Mouse (Mus musculus) right cerebral cortex, postnatal 4 days (tissue): ENCODE data around the gene Zfp385a.

Source experiments
- DNase-seq: peaks from one replicate; pipeline ENCODE4 v3.0.0-alpha.2; 2022

The Zfp385a gene

GRCm38 (mm10) chr15:103362950-103363349 is 23.1 kb upstream of the Zfp385a start:
- DNase-seq: no peak

GRCm38 (mm10) chr15:103362333-103362732 is 22.4 kb upstream of the Zfp385a start:
- no peak for DNase-seq

DNA sequence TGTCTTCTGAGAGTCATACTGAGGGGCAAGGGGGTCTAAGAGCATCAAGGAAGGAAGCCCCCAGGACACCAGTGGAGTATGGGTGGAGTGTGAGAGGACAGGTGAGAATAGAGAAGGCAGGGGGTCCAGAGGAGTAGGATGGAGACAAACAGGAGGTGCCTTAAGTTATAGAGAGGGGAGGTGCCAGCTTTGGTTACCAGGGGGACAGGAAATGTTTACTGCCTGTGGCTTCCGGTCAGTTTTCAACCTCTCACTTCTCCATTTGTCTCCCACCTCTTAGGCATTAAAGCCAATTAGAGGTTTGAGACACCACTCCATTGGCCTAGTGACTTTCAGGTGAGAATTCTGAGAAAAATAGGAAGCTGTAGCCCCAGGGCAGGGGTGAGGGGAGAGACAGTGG is 21.4 kb upstream of the Zfp385a start:
- no peak for DNase-seq

DNA sequence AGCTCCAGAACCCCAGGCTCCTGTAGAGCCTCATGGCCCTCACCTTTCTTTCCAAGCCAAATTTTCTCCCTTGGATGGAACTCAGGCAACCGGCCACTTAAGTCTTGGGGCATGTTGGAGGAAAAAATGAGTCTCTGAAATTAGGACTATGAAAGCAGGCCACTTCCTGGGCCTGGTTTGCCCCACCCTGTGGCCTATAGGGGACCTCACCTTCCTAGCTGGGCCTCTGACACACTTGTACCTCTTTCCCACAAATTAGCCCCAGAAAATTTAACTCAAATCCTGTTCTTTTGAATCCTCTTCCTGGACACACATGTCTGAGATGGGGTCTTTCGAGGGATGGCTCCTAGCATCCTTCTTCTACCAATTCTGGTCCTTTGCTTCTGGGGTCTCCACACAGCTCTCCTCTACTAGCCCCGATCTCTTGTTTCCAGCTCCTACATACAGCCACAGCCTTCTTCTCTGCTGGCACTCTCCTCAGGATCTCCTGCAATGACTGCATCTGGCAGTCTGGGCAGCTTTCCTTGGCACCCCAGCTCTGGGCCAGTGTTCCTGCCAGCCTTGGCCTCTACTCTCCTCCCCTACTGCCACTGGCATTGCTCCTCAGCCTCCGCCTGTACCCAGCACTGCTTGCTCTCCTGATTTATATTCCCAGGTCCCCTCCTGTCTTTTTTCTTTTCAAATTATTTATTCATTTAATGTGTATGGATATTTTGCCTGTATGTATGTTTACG is 20.1 kb upstream of the Zfp385a start:
- no peak for DNase-seq

- DNase-seq: no peak
These were observed 19.2 kb upstream of the Zfp385a start for GRCm38 (mm10) chr15:103359122-103359510.

DNA sequence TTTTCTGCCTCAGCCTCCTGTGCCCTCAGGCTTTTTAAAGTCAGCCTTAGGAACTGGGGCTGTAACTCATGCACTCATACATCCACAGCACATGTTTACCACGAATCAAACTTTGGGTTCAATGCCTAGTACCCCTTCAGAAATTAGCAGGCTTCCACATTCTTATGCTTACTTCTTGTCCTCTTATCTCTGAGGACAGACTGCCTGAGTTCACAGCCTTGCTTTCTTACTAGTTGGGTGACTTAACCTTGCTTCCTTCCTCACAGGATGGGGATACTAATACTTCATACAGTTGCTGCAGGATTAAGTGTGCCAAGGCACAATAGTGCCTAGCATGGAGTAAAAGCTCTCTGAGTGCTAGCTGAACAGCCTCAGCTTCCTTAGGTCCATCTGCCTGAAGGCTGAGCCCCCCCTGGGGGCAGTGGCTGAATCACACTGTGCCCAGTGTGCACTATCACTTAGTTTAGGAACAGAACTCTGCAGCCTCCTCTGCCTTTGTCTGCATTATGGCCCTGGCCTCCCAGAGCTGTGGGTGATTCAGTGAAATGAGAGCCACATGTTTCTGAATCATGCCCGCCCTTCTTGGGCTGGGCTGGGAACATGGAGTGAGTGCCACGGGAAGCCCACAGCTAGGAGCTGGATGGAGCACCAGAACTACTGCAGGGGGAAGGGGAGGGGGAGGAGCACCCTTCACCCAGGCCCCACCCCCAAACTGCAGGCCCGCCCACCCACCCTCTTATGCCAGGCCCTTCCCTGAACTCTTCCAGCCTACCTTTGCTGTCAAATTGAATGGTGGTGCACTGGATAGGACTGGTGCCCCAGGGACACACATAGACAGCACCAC is 18.6 kb upstream of the Zfp385a start:
- DNase-seq: no peak

DNA sequence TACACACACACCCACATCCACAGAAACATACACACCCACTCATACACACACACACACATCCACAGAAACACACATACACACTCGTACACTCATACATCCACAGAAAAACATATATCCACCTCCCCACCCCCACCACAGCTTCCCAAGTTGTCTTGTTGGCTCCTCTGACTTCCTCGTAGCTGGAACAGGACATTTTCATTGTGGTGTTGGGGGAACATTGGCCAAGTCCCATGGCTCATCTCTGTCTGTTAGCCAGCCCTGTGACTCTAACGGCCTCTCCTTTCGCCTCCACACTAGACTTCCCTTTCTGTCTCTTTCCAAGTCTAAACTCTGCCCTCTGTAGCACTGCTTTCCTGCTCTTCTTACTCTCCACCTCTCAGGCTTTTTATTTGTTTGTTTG is 17.9 kb upstream of the Zfp385a start:
- DNase-seq: no peak

DNA sequence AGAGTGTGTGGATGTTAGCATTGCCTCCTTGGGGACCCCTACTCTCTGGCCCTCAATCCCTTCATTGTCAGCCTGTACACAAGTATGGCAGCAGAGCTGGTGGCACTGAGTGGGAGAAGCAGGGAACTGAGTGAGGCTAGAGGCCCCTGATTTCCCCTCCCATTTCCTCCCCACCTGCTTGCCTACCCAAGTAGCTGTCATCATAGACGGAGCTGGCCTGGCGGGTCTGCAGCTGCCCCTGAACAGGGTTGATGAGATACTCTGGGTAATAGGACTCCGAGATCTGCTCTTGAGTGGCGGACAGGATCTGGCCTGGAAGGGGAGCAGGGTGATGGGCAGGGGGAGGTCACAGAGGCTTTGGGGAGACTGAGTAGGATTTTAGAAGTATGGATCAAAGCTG is 16.2 kb upstream of the Zfp385a start:
- no peak for DNase-seq

- no peak for DNase-seq
These were observed 15.5 kb upstream of the Zfp385a start for GRCm38 (mm10) chr15:103355420-103355819.

DNA sequence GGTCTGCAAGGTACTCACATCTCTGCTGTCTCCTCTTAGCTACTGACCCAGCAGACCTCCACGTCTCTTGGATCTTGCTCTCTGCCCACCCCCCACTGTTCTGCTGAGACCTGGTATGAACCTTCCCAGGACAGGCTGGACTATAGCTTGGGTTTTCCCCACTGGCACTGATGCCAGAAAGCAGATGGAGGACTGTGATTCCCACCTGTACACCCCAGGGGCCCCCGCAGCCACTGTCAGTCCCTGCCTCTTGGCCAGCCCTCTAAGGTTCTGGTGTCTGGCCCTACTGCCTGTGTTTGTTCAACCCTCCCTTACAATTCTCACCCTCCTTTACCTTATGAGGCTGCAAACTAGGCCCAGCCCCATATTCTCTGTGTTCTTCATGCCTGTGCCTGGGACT is 14.8 kb upstream of the Zfp385a start:
- DNase-seq: no peak

GRCm38 (mm10) chr15:103353511-103354256 is 13.8 kb upstream of the Zfp385a start:
- peak; percentile 1 for DNase-seq

- DNase-seq: peak; percentile 66
These were observed 13.0 kb upstream of the Zfp385a start for GRCm38 (mm10) chr15:103352856-103353255.

- DNase-seq: peak; percentile 64
These were observed 7.4 kb upstream of the Zfp385a start for GRCm38 (mm10) chr15:103347275-103347684.

DNA sequence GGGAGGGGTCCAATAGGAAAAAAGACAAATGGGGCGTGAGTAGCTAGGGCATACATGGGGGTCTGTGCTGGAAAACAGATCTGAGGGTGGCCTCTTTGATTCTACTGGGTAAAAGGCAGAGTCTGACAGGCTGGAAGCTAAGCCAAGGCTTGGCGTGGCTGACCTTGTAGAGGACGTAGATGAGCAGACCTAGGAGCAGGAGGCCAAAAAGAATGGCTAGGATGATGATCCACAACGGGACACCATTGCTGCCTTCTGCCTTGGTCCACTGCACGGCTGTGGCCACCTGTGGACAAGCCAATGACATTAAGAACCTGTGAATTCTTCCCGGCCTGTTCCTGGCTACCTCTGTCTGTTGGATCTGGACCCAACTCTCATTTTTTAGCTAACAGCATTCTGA is 5.9 kb upstream of the Zfp385a start:
- no peak for DNase-seq

GRCm38 (mm10) chr15:103343556-103343955 is 3.7 kb upstream of the Zfp385a start:
- DNase-seq: no peak

DNA sequence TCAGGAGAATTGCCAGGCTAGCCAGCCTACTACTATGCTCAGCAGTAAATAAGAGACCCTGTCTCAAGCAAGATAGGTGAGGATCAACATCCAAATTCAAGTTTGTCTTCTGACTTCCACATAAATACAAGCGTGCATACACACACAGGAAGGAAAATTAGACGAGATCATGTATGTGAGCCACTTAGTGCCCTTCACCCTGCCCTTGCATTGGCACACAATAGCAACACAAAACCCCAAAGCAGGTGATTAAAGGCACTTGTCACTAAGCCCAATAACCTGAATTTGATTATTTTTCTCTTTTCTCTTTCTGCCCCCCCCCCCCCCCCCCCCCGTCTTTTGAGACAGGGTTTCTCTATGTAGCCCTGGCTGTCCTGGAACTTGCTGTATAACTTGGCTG is 3.1 kb upstream of the Zfp385a start:
- no peak for DNase-seq

GRCm38 (mm10) chr15:103342415-103342814 is 2.5 kb upstream of the Zfp385a start:
- DNase-seq: peak; percentile 68

GRCm38 (mm10) chr15:103341547-103341946 is 1.7 kb upstream of the Zfp385a start:
- DNase-seq: no peak

DNA sequence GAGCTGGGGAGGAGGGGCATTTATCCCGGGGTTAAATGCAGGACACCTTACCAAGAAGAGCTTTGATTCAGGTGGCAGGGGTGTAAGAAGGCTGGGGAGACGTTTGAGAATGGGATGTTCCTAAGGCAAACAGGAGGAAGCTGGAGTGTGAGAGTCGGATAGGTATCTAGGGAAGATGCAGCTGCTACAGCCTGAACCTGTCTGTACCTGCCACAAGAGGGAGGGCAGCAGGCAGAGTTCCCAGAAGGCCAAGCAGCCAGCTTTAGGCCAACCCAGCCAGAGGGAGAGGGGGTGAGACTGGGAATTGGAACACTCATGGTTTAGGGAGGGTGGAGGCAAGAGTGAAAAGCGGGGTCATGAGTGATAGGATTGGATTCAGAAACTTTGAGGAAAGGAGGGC is 893 bp upstream of the Zfp385a start:
- no peak for DNase-seq

- peak; percentile 30 for DNase-seq
These were observed 530 bp downstream of the Zfp385a start for GRCm38 (mm10) chr15:103339166-103339960.

DNA sequence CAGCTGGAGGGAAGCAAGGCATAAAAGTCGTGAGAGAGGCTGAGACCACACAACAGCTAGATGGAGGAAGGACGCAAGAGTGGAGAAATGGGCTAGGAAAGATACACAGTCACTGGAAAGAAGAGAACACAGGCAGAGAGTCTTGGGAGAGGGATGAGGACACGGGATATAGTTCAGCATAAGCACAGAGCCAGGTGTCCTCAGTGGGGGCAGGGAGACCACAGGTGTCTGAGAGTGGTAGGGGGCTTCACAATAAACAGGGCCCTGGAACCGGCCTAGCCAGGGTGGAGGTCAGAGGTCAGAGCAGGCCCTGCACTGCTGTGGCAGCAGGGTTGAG is 1.1 kb downstream of the Zfp385a start:
- no peak for DNase-seq

DNA sequence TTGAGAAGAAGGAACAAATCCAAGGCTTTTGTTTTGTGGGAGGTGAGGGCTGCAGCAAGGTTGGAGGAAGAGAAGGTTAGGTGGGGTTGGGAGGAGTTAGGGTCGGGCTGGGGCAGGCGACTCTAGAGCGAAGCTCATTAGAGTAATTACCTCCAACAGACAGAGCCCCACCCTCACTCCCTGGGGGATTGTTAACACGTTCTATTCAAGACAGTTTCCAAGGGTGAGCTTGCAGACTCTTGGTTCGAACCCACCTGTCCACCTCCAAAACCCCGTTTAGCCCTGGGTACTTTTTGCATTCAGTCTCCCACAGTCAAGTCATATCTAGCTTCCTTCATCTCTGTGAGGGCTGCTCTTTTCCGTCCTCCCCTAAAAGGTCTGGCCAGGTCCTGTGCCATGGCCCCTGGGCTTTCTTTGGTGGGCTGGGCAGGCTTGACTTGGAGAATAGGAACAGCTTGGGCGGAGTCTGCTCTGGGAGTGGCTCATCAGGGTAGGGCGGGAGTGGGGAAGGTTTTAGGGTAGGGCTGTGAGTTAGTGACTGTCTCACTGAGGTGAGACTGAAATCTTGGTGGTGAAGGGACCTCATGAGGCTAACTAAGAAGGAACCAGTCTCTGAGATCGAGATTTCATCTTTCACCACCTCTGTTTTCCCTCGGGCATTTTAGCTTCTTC is 2.8 kb downstream of the Zfp385a start:
- DNase-seq: peak; percentile 1
